Mouse (Mus musculus): ENCODE data around the gene U2af1. TPM values are rescaled to one million over a fixed set of nuclear protein-coding genes. Genes with fewer than 3 reads are reported as not detected.

Gene U2af1
- polyA plus RNA-seq, 1 experiment, result 195 TPM

- Histone ChIP-seq H3K4me3 (ENCODE audit: insufficient read depth, low read length) (no peak overlapping the region), H3K4me1 (ENCODE audit: control insufficient read depth, insufficient read depth, low read length) (no peaks in the 10 kb centered on the region), H3K27ac (ENCODE audit: insufficient read depth, low read length) (no peak overlapping the region)
- TF ChIP-seq CTCF (IDR thresholded peaks at IDR 0.05; ENCODE audit: borderline replicate concordance, insufficient read depth, low read length), result no peak
- no peak for TF ChIP-seq POLR2A (IDR thresholded peaks at IDR 0.05; ENCODE audit: low read depth, low read length)
These were observed 12.3 kb downstream of the U2af1 start for GRCm38 (mm10) chr17:31646199-31647002.

GRCm38 (mm10) chr17:31642913-31643312 is 15.8 kb downstream of the U2af1 start:
- Histone ChIP-seq H3K4me3 (ENCODE audit: insufficient read depth, low read length) (no peak overlapping the region), H3K4me1 (ENCODE audit: control insufficient read depth, insufficient read depth, low read length) (no peaks in the 10 kb centered on the region), H3K27ac (ENCODE audit: insufficient read depth, low read length) (no peak overlapping the region)
- TF ChIP-seq POLR2A (IDR thresholded peaks at IDR 0.05; ENCODE audit: low read depth, low read length), result no peak
- TF ChIP-seq CTCF (IDR thresholded peaks at IDR 0.05; ENCODE audit: borderline replicate concordance, insufficient read depth, low read length), result no peak

GRCm38 (mm10) chr17:31642331-31642730 is 16.4 kb downstream of the U2af1 start:
- Histone ChIP-seq H3K27ac (ENCODE audit: insufficient read depth, low read length) (no peak overlapping the region), H3K4me3 (ENCODE audit: insufficient read depth, low read length) (no peak overlapping the region), H3K4me1 (ENCODE audit: control insufficient read depth, insufficient read depth, low read length) (no peaks in the 10 kb centered on the region)
- no peak for TF ChIP-seq POLR2A (IDR thresholded peaks at IDR 0.05; ENCODE audit: low read depth, low read length)
- no peak for TF ChIP-seq CTCF (IDR thresholded peaks at IDR 0.05; ENCODE audit: borderline replicate concordance, insufficient read depth, low read length)

GRCm38 (mm10) chr17:31639651-31640050 is 19.0 kb downstream of the U2af1 start:
- Histone ChIP-seq H3K27ac (ENCODE audit: insufficient read depth, low read length) (no peak overlapping the region), H3K4me1 (ENCODE audit: control insufficient read depth, insufficient read depth, low read length) (no peaks in the 10 kb centered on the region), H3K4me3 (ENCODE audit: insufficient read depth, low read length) (no peak overlapping the region)
- TF ChIP-seq POLR2A (IDR thresholded peaks at IDR 0.05; ENCODE audit: low read depth, low read length) (no peak), CTCF (IDR thresholded peaks at IDR 0.05; ENCODE audit: borderline replicate concordance, insufficient read depth, low read length) (no peak)

GRCm38 (mm10) chr17:31637866-31638570 is 20.7 kb downstream of the U2af1 start:
- TF ChIP-seq CTCF (IDR thresholded peaks at IDR 0.05; ENCODE audit: borderline replicate concordance, insufficient read depth, low read length) (no peak), POLR2A (IDR thresholded peaks at IDR 0.05; ENCODE audit: low read depth, low read length) (no peak)
- H3K4me3 ChIP-seq (ENCODE audit: insufficient read depth, low read length), result no peak overlapping the region
- no peak overlapping the region for H3K27ac ChIP-seq (ENCODE audit: insufficient read depth, low read length)
- H3K4me1 ChIP-seq (ENCODE audit: control insufficient read depth, insufficient read depth, low read length), result no peaks in the 10 kb centered on the region

- TF ChIP-seq POLR2A (IDR thresholded peaks at IDR 0.05; ENCODE audit: low read depth, low read length) (peak; percentile 79), CTCF (IDR thresholded peaks at IDR 0.05; ENCODE audit: borderline replicate concordance, insufficient read depth, low read length) (no peak)
- Histone ChIP-seq H3K4me3 (ENCODE audit: insufficient read depth, low read length) (peak within 1 kb of the TSS; percentile 42), H3K4me1 (ENCODE audit: control insufficient read depth, insufficient read depth, low read length) (no peaks in the 10 kb centered on the region), H3K27ac (ENCODE audit: insufficient read depth, low read length) (no peak within 1 kb of the TSS)
These were observed 21.5 kb downstream of the U2af1 start, which contains the start of gene Cbs for GRCm38 (mm10) chr17:31636942-31637811. Gene Cbs (minus strand): TSS chr17:31637238.

GRCm38 (mm10) chr17:31636277-31636941 is 22.3 kb downstream of the U2af1 start:
- TF ChIP-seq CTCF (IDR thresholded peaks at IDR 0.05; ENCODE audit: borderline replicate concordance, insufficient read depth, low read length) (no peak), POLR2A (IDR thresholded peaks at IDR 0.05; ENCODE audit: low read depth, low read length) (no peak)
- H3K4me3 ChIP-seq (ENCODE audit: insufficient read depth, low read length), result peak overlapping the region; percentile 42
- no peaks in the 10 kb centered on the region for H3K4me1 ChIP-seq (ENCODE audit: control insufficient read depth, insufficient read depth, low read length)
- H3K27ac ChIP-seq (ENCODE audit: insufficient read depth, low read length), result no peak overlapping the region

- Histone ChIP-seq H3K27ac (ENCODE audit: insufficient read depth, low read length) (no peak overlapping the region), H3K4me3 (ENCODE audit: insufficient read depth, low read length) (no peak overlapping the region), H3K4me1 (ENCODE audit: control insufficient read depth, insufficient read depth, low read length) (no peaks in the 10 kb centered on the region)
- TF ChIP-seq POLR2A (IDR thresholded peaks at IDR 0.05; ENCODE audit: low read depth, low read length) (no peak), CTCF (IDR thresholded peaks at IDR 0.05; ENCODE audit: borderline replicate concordance, insufficient read depth, low read length) (no peak)
These were observed 22.9 kb downstream of the U2af1 start for GRCm38 (mm10) chr17:31635781-31636180.

- TF ChIP-seq CTCF (IDR thresholded peaks at IDR 0.05; ENCODE audit: borderline replicate concordance, insufficient read depth, low read length) (no peak), POLR2A (IDR thresholded peaks at IDR 0.05; ENCODE audit: low read depth, low read length) (no peak)
- Histone ChIP-seq H3K4me1 (ENCODE audit: control insufficient read depth, insufficient read depth, low read length) (no peaks in the 10 kb centered on the region), H3K27ac (ENCODE audit: insufficient read depth, low read length) (no peak overlapping the region), H3K4me3 (ENCODE audit: insufficient read depth, low read length) (no peak overlapping the region)
These were observed 23.8 kb downstream of the U2af1 start for GRCm38 (mm10) chr17:31634896-31635295.
